Mouse (Mus musculus) frontal cortex, postnatal 14 days (tissue): ENCODE measurements at regions not wholly inside any gene's neighbourhood (a gene's known extent, or its start where the extent isn't known, plus 50 kb on each side); places are given as distances from the start of the nearest gene placed in this dataset.
"Not testable (repeated sequence)": the region's sequence is repeated elsewhere in the genome, so short reads cannot be mapped to it uniquely, and the experiment has no call there.

Experiments
- DNase-seq, 2 experiments: peaks; one replicate each; pipeline ENCODE4 v3.0.0; 2022; ENCODE audit warnings: low spot score in 2 of 2

DNA sequence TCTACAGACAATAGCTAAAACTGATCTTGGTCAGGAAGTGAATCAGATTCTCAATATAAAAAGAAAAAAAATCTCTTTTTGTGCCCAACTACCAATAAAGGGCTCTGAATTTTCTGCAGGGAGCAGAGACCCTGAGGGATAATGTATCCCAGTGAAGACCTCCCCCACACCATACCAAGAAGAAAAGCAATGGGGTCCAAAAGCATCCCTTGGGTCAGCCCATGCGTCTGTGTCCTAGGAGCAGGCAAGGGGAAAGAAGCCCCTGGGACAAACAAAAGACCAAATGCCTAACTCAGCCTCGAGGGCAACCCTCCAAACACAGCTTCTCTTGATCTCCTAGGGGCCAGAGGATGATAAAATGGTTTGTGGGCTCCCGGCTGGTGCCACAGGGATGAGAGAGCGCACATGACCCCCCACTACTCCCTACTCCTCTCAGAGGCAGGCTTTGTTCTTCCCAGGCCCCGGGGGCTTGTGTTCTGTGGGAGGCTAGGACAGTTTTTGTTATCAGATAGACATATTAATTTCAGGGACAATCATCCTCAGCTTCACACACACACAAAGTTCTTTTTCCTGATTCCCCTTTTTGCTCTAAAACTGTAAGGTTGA is 172.0 kb upstream of the Slc25a13 start:
- no peak for DNase-seq

GRCm38 (mm10) chr6:6387571-6387970 is 170.6 kb upstream of the Slc25a13 start:
- DNase-seq = no peak

DNA sequence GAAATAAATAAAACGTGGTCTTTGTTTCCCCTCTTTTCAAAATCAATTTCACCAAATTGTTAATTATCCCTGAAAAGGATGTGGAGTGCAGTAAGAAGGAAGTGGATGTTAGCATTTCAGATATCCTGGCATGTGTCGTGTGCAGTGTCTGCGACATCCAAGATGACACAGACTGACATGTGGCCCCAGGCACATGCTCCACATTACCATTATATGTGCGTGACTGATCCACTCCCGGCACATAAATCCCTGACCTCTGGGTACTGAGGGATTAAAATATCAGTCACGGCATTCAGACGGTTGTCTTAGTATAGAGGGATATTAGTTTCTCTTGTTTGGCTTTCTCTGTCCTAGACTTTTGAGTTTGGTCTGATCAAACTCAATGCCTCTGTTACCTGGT is 168.0 kb upstream of the Slc25a13 start:
- no peak for DNase-seq

DNA sequence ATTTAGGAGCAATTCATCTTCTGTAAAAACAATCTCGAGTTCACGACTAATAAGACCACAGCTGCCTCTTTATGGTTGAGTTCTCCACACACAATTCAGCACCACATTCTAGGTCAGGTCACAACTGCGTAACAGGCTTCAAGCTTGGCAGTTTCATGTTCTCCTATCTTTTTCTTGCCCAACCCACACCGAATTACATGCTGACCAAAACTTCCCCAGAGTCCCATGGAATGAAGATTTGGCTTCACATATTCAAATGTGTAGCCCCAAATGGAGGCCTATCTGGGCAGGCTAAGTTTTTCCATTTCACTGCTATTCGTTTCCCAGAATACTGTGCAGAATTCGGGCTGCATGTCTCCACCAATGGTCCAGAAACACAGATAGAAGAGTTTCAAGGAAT is 167.5 kb upstream of the Slc25a13 start:
- no peak for DNase-seq

DNA sequence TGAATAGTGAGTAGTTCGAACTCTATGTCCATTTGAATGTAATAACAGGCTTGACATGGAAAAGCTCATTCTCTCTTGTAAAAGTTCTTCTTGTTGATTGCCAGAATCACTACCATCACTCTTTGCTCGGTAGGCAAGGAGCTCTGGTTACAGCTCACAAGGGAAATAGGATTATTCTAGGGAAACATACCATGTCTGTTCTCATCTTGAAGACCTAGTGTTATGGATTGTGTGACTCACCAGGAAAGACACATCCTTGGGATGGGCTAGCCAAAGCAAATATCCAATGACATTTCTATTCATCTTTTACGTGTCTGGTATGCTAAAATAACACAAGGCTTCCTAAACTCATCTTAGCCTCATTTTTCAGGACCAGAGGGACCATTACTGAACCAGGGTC is 155.4 kb upstream of the Slc25a13 start:
- no peak for DNase-seq

DNA sequence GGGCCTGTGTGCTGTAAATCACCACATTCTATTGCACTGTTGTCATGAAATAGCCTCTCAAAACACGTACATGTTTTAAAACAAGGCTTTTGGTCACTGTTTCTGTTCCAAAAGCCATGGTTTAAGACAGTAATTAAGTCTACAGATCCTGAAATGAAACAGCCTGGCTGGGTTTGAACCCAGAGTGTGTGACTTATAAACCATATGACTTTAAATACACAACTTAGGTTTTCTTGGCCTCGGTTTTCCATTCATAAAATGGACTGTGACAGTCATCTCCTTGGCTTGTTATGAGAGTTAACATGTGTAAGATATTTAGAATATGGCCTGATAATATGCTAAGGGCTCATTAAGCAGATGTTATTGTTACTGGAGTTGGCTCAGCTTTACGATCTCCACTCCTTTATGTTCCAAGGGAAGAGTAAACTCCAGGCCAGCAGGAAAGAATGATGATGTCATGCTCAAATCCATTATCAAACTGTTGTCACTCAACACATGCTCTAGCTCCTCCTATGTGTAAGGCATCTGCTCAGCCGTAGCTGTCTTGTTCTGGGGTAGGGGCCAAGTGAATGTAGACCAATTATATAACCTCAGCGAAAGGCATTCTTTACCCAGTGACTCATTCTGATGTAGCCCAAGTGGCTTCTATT is 154.6 kb upstream of the Slc25a13 start:
- DNase-seq = no peak

- no peak for DNase-seq
These were observed 147.1 kb upstream of the Slc25a13 start for GRCm38 (mm10) chr6:6364037-6364436.

DNA sequence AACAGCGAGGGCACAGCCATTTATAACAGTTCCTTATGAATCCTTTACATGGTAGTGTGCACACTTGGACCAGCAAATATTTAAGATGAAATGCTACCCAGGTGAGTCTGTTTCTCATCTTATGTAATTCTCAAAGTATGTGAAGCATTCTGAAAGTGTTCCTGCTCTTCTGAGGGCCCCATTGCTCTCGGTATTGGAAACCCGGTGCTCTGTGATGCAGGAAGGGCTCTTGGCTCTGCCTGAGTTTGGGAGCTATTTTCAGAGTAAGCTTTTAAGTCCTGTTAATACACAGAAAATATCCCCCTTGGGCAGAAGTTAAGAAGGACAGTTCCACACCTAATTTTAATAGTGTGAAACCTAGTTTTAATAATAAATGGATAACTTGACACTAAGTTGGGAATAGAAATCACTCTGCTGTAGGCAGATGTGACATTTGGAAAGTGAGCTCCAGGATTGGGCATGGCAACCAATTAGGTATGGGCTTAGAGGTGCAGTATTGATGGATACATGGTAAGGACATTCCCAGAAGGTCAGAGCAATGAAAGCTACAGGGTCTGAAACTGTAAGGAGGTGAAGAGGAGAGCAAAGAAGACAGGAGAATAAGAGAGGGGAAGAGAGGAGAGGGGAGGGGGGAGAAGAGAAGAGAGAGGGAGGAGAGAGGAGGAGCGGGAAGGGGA is 145.8 kb upstream of the Slc25a13 start:
- no peak for DNase-seq

- not testable (repeated sequence) for DNase-seq
These were observed 144.2 kb upstream of the Slc25a13 start for GRCm38 (mm10) chr6:6361181-6361580.

DNA sequence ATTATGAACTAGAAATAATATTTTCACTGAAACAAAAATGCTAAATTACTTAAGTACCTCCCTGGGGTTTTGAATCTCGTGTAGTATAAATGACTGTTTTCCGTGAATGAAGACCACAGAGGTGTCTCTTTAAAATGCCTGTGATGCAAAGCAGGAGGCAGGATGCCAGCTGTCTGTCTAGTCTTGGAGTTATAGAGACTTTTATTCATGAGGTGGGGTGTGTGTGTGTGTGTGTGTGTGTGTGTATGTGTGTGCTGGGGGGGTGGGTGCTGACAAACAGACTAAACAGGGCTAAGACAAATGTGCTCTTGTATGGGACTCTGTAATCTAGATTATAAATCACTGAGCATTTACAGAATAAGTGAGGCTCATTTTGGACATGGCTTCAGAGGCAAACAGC is 140.5 kb upstream of the Slc25a13 start:
- DNase-seq = no peak

DNA sequence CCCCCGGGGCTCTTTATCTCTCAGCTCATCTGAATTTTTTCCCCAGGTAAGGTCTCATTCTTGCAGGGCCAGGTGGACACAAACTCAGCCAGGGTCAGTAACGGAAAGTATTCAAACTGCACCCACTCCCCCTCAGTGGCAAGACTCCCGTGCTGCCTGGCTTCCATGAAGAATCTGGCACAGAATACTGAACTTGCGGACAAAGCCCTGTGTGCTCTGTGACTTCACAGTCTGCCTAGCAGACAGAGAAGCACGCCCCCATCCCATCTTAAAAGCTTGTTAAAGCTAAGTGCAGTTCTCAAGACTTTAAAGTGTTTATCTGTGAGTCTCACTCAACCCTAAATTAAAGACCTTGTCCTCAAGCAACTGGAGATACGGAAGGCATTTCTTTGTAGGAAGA is 140.0 kb upstream of the Slc25a13 start:
- no peak for DNase-seq

- no peak for DNase-seq
These were observed 118.3 kb upstream of the Slc25a13 start for GRCm38 (mm10) chr6:6335251-6335650.

DNA sequence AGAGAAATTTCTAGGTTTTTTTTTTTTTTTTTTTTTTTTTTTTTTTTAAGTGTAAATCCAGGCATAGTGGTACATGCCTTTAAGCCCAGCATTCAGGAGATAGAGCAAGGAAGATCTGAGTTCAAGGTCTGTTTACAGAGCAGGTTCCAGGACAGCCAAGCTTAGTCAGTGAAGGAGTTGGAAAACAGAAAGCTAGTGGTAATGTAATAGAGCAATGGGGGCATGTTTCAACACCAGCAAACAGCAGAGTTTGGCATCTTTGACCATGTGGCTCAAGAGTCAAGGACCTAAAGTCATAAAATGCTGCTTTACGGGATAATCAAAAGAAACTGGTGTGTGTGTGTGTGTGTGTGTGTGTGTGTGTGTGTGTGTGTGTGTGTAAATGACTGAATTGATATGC is 113.3 kb upstream of the Slc25a13 start:
- DNase-seq = no peak

DNA sequence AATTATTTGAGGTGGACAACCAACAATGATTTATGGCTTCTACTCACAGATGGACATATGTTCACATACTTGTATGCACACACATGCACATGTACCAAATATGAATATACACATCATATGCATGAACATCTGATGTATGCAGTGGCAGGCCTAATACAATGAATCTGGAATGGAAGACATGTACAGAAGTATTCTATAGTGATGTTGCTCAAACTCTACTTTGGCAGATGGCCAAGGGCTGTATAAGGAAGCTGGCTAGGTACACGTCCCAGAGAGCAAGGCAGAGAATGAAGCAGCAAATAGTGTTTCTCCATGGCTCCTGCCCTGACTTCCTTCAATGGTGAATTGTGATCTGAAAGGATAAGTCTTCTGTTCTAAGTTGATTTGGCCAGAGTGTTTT is 108.5 kb upstream of the Slc25a13 start:
- no peak for DNase-seq

DNA sequence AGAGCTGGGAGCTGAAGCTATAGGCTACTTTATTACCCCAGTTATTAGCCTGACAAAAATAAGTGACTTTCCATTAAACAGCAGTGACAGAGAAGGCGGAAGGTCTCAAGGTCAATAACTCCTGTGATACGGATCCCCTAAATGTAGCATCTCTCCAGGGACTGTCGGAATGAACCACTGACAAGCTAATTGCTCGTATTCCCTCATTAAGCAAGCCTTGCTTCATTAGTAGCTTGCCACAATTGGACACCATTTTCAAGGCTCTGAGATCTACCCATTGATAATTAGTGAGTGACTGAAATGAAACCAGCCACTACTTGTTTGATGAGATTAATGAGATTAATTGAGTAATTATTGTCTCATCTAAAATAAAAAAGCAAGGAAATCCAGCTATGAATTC is 99.8 kb upstream of the Slc25a13 start:
- DNase-seq = no peak

- DNase-seq = no peak
These were observed 96.2 kb upstream of the Slc25a13 start for GRCm38 (mm10) chr6:6313171-6313570.

GRCm38 (mm10) chr6:6310213-6310612 is 93.2 kb upstream of the Slc25a13 start:
- no peak for DNase-seq

GRCm38 (mm10) chr6:6307618-6308017 is 90.6 kb upstream of the Slc25a13 start:
- DNase-seq = no peak

DNA sequence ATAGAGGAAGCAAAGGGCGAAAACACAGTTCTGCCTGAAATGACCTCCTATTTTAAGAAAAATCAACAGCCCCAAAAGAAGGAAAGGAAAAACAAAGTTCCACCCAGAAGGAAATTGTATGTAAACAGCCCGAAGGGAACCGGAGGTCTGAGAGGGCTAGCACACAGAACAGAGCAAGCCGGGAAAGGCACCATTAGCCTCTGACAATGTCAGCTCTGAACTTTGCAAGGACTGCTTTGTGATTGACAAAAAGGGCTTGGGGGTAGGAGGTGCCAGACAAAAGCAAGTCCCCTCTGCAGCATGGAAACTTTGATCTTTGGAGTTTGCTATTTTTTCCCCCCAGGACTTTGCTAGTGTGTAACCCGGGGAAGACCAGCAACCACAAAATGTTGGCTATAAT is 86.8 kb upstream of the Slc25a13 start:
- no peak for DNase-seq

- DNase-seq = no peak
These were observed 84.1 kb upstream of the Slc25a13 start for GRCm38 (mm10) chr6:6301001-6301510.

DNA sequence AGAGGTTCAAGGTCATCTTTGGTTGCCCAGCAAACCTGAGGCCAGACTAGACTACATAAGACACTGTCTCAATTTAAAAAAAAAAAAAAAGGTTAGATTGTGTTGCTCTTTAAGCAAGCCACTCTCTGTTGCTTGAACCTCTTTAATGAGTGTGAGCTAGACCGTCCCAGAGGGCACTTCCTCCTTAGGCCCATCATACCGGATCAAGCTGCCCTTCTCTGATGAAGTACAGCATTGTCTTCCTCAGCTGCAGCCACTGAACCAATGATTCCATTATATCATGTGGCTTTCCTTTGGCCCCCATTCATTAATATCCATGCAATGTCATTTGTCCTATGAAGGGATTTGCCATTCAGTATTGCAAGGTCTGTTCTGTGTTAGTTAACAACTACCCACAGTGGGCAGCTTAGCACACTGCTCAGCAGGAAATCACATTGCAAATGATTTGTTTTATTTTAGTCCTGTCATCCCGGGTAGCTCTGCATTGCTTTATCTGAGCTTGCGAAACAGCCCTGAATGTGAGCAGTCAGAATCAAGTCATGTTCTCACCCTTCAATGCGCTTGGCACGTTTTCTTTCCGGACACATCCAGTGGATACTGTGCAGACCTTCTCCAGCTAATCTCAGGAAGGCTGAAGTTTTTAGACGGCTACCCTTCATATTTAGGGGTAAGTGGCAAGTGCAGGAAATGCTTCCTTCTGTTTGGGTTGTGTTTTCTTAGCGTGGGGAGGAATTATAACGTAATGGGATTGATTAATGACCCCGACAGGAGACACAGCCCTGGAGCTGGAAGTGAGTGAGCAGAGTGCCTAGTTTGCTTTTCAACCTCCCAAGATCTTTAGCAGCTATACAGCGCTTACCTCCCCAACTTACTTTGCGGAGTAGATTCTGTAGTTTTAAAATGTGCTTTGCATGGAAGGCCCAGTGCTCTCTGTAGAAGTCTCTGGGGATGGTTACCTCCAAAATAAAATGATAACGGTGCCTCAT is 82.2 kb upstream of the Slc25a13 start:
- no peak for DNase-seq

DNA sequence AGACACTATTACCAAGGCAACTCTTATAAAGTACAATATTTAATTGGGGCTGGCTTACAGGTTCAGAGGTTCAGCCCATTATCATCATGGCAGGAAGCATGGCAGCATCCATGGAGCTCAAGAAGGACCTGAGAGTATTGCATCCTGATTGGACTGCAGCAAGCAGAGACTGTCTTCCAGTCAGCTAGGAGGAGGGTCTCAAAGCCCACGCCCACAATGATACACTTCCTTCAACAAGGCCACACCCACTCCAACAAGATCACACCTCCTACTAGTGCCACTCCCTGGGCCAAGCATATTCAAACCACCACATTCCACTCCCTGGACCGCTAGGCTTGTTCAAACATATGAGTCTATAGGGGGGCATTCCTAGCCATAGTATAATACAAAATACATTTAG is 78.6 kb upstream of the Slc25a13 start:
- DNase-seq = not testable (repeated sequence)
